Mouse (Mus musculus) ES-E14 (cell line): Measurements from ENCODE around the gene Celf5.

ENCODE experiments used
- CHD2 ChIP-seq: IDR thresholded peaks from 2 replicates; pipeline ENCODE4 v1.6.1; 2014; ENCODE audit warnings: mild to moderate bottlenecking, low read depth, low read length, inconsistent platforms
- MAFK ChIP-seq: IDR thresholded peaks from 2 replicates; pipeline ENCODE4 v1.6.1; 2014; ENCODE audit warnings: mild to moderate bottlenecking, low read depth, low read length, inconsistent platforms; ENCODE audit not compliant: insufficient read depth
- ZC3H11A ChIP-seq: IDR thresholded peaks from 2 replicates; pipeline ENCODE4 v1.6.1; 2012; ENCODE audit warnings: low read depth, mild to moderate bottlenecking, inconsistent platforms, low read length, borderline replicate concordance

DNA sequence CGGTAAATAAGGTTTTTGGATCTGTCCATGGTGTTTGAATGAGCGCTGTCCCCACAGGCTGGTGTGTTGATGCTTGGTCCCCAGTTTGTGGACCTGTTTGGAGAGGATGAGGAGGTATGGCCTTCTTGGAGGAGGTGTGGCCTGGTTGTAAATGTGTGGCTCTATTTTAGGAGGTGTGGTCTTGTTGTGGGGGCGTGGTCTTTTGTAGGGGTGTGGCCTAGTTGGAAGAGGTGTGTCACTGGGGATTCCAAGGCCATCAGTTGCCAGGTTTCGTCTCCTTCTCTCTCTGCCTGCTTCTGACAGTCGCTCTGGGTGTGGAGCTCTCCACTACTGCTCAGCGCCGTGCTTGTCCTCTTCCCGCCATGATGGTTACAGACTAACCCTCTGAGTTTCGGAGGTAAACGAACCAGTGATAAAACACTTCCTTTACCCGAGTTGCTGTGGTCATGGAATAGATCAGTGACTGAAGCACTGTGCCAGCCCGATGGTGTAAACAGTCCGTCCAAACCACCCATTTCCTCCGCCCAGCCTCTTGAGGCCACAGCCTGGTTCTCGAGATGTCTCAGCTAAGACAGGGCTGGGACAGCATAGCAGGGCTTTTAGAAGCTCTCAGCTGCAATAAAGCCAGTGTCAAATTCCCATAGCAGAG, 22.6 kb upstream of the Celf5 start:
- no peak for TF ChIP-seq ZC3H11A
- TF ChIP-seq MAFK: no peak
- no peak for TF ChIP-seq CHD2
